Mouse (Mus musculus): ENCODE measurements around the gene Hmox2.
A peak's percentile ranks its signal among the peaks of the same experiment; 100 is the strongest.
"Not testable (repeated sequence)": the region's sequence is repeated elsewhere in the genome, so short reads cannot be mapped to it uniquely, and the experiment has no call there.

Hmox2 gene

DNA sequence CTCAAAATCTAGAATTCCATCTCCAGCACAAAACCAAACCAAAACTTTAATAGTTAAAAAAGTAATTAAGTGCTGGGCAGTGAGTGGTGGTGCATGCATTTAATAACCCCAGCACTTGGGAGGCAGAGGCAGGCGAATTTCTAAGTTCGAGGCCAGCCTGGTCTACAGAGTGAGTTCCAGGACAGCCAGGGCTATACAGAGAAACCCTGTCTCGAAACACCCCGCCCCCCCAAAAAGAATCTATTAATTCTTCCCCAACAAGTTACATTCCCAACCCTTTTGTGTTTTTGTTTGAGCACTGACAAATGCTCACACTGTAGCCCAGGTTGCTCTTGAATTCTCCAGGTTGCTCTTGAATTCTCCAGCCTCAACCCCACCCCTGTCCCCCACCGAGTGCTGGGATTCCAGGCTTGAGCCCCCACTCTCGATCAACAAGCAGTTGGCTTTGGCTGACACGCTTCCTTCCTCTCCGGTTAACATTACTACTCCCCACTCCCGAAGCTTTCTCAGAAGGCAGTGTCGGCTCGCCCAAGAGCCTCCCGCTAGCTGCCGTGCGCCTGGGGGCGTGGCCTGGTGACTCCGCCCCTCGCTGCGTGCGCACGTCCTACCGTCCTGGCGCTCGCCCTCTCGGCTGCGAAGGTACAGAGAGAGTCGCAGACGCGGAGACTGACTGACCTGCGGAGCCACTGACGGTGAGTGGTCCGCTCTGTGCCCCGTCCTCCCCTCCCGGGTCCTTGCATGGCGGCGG is at the start of gene Hmox2:
Gene Hmox2 (plus strand): TSS at position 582 of the 748 bp plus-strand sequence.
- DNase-seq: peak; percentile 92

DNA sequence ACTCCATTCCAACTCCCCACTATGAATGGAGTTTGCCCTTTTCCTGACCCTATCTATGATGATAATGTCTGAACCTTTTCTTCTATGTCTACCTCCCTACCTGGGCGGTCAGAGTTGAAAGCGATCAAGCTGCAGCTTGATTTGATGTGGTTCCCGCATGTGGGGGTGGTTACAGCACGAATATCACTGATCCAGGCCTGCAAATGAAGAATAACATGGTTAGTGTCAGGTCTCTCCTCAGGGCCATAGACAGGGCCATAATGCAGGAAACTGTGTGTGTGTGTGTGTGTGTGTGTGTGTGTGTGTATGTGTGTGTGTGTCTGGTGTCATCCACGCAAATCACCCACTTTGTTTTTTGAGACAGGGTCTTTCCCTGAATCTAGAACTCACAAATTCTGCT is 49.3 kb upstream of the Hmox2 start:
- DNase-seq: no peak

- DNase-seq: no peak
Observed at GRCm38 (mm10) chr16:4678080-4678479, 48.1 kb upstream of the Hmox2 start.

- peak; percentile 72 for DNase-seq
Observed at GRCm38 (mm10) chr16:4679121-4680018, 46.8 kb upstream of the Hmox2 start, which contains the start of gene Coro7. Coro7 (minus strand) TSS chr16:4679777.

DNA sequence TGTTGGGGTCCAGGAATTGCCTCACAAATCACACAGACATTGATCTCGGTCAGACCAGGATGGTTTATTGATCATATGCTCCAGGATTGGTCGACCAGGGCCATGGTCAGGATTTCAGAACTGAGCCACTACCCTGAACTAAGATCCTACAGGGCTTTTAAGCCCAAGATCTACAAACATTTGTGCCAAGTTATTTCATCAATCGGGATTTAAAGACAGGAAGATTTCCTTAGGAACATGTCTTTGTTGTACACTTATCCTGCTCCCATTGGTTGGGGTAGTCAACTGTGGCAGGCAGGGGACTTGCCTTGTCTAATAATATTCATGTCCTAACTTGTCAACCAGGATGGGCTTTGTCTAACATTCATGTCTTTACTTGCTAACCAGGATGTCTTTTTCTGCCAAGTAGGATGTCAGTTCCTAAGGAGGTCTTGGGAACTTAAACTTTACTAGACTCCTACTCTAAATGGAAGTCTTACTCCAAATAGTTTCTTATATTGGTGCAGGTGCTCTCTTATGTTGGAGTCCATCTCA is 45.2 kb upstream of the Hmox2 start:
- not testable (repeated sequence) for DNase-seq

GRCm38 (mm10) chr16:4682628-4683179 is 43.5 kb upstream of the Hmox2 start:
- no peak for DNase-seq

- no peak for DNase-seq
Observed at GRCm38 (mm10) chr16:4683193-4683580, 43.0 kb upstream of the Hmox2 start.

- peak; percentile 99 for DNase-seq
Observed at GRCm38 (mm10) chr16:4683581-4684456, 42.3 kb upstream of the Hmox2 start.

GRCm38 (mm10) chr16:4684457-4684791 is 41.7 kb upstream of the Hmox2 start:
- DNase-seq: no peak

GRCm38 (mm10) chr16:4689371-4689770 is 36.8 kb upstream of the Hmox2 start:
- DNase-seq: not testable (repeated sequence)

DNA sequence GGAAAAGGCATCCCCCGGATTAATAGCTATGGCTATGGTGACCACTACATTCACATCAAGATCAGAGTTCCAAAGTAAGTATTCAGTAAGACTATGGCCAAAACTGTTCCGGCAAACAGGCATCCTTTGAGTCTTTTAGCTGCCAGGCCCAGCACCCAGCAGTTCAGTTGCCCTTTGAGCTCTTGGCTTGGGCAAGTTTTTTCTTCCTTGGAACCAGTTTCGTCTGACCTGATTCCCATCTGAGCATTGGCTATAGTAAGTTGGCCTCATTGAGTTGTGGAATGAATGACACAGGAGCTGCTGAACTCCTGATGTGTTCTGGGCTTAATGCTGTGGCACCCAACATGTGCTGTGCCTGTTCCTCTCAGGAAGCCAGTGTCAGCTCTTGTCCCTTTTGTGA is 24.9 kb upstream of the Hmox2 start:
- DNase-seq: no peak

DNA sequence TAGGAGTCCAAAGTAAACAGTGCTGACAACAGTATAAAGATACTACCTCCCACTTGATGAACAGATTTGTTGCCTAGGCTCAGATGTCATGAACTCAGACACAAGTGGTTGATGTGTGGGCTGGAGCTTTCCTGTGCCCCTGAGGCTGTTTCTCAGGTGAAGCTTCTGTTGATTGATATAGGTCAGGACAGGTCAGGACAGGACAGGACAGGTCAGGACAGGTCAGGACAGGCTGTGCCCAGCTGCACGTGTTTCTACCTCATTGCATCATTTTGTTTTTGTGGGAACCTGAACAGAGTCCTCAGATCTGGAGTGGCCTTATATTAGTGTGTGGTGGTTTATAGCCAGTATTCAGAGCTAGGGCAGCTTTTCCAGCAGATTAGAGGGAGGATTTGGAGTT is 23.5 kb upstream of the Hmox2 start:
- DNase-seq: no peak

DNA sequence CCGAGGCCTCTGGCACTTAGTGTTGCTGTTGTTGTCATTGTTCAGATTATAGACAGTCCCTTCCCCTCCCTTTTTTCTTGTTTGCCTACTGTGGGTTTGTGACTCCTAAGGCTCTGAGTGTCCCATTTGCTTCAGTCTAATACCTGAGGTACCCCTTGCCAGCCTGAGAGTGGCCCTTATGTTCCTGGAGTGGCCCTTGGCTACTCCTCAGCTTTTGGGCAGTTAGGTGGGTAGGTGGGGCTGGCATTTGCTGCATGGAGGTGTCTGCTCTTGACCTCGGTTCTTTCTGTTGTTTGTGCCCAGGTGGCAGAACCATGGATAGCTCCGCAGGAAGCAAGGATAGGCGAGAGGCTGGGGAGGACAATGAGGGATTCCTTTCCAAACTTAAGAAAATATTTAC is 20.6 kb upstream of the Hmox2 start:
- DNase-seq: no peak

- DNase-seq: no peak
Observed at GRCm38 (mm10) chr16:4711173-4711572, 15.0 kb upstream of the Hmox2 start.

- DNase-seq: no peak
Observed at GRCm38 (mm10) chr16:4713861-4714710, 12.1 kb upstream of the Hmox2 start.

DNA sequence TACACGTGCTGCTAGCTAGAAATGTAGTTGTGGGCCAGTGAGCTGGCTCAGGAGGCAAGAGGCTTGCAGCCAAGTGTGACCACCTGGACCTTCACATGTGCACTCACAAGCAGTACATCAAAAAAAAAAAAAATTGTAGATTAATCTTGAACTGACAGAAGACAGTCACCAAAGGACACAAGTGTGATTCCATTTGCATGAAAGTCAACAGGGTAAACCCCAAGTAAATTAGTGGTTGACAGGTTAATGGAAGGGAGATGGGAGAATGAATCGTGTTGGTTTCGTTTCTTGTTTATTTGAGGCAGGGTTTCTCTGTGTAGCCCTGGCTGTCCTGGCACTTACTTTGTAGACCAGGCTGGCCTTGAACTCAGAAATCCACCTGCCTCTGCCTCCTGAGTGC is 8.3 kb upstream of the Hmox2 start:
- no peak for DNase-seq

GRCm38 (mm10) chr16:4718753-4719518 is 7.2 kb upstream of the Hmox2 start, which contains the start of gene Nmral1:
Nmral1 (minus strand) TSS chr16:4719356.
- DNase-seq: peak; percentile 58

- DNase-seq: no peak
Observed at GRCm38 (mm10) chr16:4722128-4722914, 3.8 kb upstream of the Hmox2 start.

GRCm38 (mm10) chr16:4722915-4723209 is 3.3 kb upstream of the Hmox2 start:
- DNase-seq: no peak

- no peak for DNase-seq
Observed at GRCm38 (mm10) chr16:4725266-4725665, 895 bp upstream of the Hmox2 start.
